Mouse (Mus musculus) small intestine, adult 2 months (tissue): ENCODE results near the gene Dapl1.

Experiments used
- CTCF ChIP-seq: fragments of 200-500 bp; IDR thresholded peaks from 2 replicates; pipeline ENCODE4 v1.5.1; 2012; ENCODE audit warnings: low read depth, mild to moderate bottlenecking, control low read depth, inconsistent platforms, low read length, moderate library complexity, mixed read lengths; ENCODE audit not compliant: insufficient replicate concordance, insufficient read length; ENCODE audit errors: extremely low read depth
- POLR2A ChIP-seq: fragments of 200-500 bp; IDR thresholded peaks from 2 replicates; pipeline ENCODE4 v1.6.1; 2012; ENCODE audit warnings: low read depth, mild to moderate bottlenecking, control low read depth, inconsistent platforms, low read length, moderate library complexity

DNA sequence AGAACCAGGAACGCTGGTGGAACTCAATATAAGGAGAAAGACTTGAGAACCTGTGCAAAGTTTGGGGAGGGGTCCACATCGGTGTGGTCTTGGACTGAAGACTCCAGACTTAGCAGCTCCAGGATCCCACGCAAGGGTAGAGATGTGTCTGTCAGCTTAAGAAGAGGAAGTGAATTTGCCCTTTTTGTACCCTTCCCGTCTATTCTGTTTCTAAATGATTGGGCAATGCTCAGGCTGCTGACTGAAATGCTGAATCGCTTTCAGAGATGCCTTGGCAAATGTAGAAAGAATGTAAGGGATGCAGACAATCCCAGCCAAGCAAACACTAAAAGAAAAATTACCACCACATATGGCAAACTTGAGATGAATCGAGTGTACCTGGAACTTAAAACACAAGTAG lies 22.4 kb upstream of the Dapl1 start:
- TF ChIP-seq CTCF (no peak), POLR2A (no peak)
